Mouse (Mus musculus) stomach, postnatal 0 days (tissue): ENCODE measurements around the gene Kynu. TPM values are rescaled to one million over a fixed set of nuclear protein-coding genes. Genes with fewer than 3 reads are reported as not detected.

Experiments
- ATAC-seq: fragments of 200-750 bp; cut with Nextera tagmentation; 2 replicates; pipeline ENCODE4 v1.8.0; 2017; ENCODE audit not compliant: low FRiP score, low TSS enrichment
- DNase-seq: peaks from one replicate; pipeline ENCODE4 v3.0.0-alpha.2; 2016; ENCODE audit warnings: low spot score
- H3K27ac ChIP-seq: fragments of 300-500 bp; sonication (generic); replicated peaks from 2 replicates; pipeline ENCODE4 v1.5.1; 2014; ENCODE audit warnings: mild to moderate bottlenecking, control low read depth
- H3K27me3 ChIP-seq: fragments of 300-500 bp; sonication (generic); 2 replicates; pipeline ENCODE4 v1.6.1; 2014; ENCODE audit warnings: low read length; ENCODE audit not compliant: control insufficient read depth, insufficient read depth
- H3K36me3 ChIP-seq: fragments of 300-500 bp; sonication (generic); 2 replicates; pipeline ENCODE4 v1.6.1; 2014; ENCODE audit warnings: low read length, mixed read lengths; ENCODE audit not compliant: control insufficient read depth, insufficient read depth
- H3K4me1 ChIP-seq: fragments of 300-500 bp; sonication (generic); replicated peaks from 2 replicates; pipeline ENCODE4 v1.6.1; 2014; ENCODE audit warnings: antibody characterized with exemption; ENCODE audit not compliant: control insufficient read depth, insufficient read depth
- H3K4me2 ChIP-seq: fragments of 300-500 bp; sonication (generic); replicated peaks from 2 replicates; pipeline ENCODE4 v1.6.1; 2014; ENCODE audit warnings: low read depth, mild to moderate bottlenecking, control low read depth, moderate library complexity
- H3K4me3 ChIP-seq: fragments of 300-500 bp; sonication (generic); 2 replicates; pipeline ENCODE4 v1.5.1; 2014; ENCODE audit warnings: low read depth, low read length, control low read depth
- H3K9ac ChIP-seq: fragments of 300-500 bp; sonication (generic); 2 replicates; pipeline ENCODE4 v1.6.1; 2014; ENCODE audit warnings: mild to moderate bottlenecking, low read length, control low read depth, mixed read lengths
- H3K9me3 ChIP-seq: fragments of 300-500 bp; sonication (generic); 2 replicates; pipeline ENCODE4 v1.6.1; 2016; ENCODE audit warnings: low read length; ENCODE audit not compliant: control insufficient read depth
- CTCF ChIP-seq: IDR thresholded peaks from 2 replicates; pipeline ENCODE4 v1.5.1; 2016; ENCODE audit warnings: antibody characterized with exemption, low read depth, mild to moderate bottlenecking, moderate library complexity
- EP300 ChIP-seq: optimal IDR thresholded peaks from 2 replicates; pipeline ENCODE3; 2016; ENCODE audit warnings: antibody characterized with exemption
- WGBS: fragments of 180-500 bp; shearing (Covaris S2); extraction: QIAGEN DNeasy Blood & Tissue Kit; methylation state at CpG from one replicate; pipeline ENCODE4 v1.1.7; 2014; 5-methylcytosine and 5-hydroxymethylcytosine counted together
- polyA plus RNA-seq: library from polyadenylated mRNA; unstranded; fragments of >200 nt; fragmentation: Nextera tagmentation; extraction: Ambion mirVana; gene quantifications from 2 replicates; pipeline ENCODE4 v1.2.1, GENCODE M21; 2015

Kynu gene
- polyA plus RNA-seq, 1 experiment from 2014 or later: 6.2 TPM

GRCm38 (mm10) chr2:43712611-43713138, 157.5 kb downstream of the Kynu start:
- Histone ChIP-seq H3K4me1 (no peaks in the 10 kb centered on the region), H3K4me3 (no peak overlapping the region), H3K4me2 (no peak overlapping the region), H3K9me3 (no peaks in the 10 kb centered on the region), H3K9ac (no peak overlapping the region), H3K36me3 (no peaks in the 10 kb centered on the region), H3K27me3 (no peaks in the 10 kb centered on the region), H3K27ac (no peak overlapping the region)
- ATAC-seq (no peak), DNase-seq (no peak)
- WGBS: 94% methylated on average over 2 of the region's 2 CpGs
- no peak for TF ChIP-seq EP300
- TF ChIP-seq CTCF: no peak

DNA sequence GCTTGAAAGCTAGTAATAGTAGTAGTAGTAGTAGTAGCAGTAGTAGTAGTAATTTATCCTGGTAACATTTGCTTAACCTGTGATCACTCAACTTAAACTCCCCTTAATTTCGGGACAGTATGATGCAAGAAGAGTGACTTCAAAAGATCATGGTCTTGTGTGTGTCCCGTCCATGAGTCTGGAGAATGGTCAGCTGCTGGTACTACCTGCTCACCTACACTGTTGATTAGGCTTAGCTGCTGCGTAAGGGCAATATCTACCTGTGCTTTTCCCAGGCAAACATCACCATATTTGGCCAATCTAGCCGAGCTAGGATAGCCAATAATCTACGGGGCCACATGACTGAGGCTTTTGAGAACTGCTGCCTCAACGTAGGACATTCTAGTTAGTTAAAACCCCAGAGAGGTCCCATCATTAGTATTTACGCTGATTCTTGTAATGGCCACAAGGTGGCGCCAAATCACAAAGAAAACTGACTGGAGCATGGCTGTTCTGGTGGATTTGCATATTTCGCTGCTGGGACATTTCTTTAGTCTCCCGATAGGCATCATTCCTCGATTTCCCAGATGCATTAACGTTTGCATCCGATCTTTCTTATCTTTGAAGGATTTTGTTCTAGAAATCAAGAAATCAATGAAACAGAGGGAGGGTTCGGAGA, 167.4 kb downstream of the Kynu start:
- DNase-seq: peak; percentile 57
- no peaks in the 10 kb centered on the region for H3K36me3 ChIP-seq
- ATAC-seq: peak; percentile 74; the same call in 1 of the 2 replicates
- no peaks in the 10 kb centered on the region for H3K4me1 ChIP-seq
- no peaks in the 10 kb centered on the region for H3K9me3 ChIP-seq
- no peak overlapping the region for H3K4me3 ChIP-seq
- no peak overlapping the region for H3K9ac ChIP-seq
- H3K27me3 ChIP-seq: no peaks in the 10 kb centered on the region
- TF ChIP-seq CTCF: peak; percentile 91
- no peak for TF ChIP-seq EP300
- no peak overlapping the region for H3K27ac ChIP-seq
- H3K4me2 ChIP-seq: peak overlapping the region; percentile 40
- 15% methylated on average over 14 of the region's 14 CpGs for WGBS

GRCm38 (mm10) chr2:43723104-43723541, 168.0 kb downstream of the Kynu start:
- no peaks in the 10 kb centered on the region for H3K4me1 ChIP-seq
- WGBS: 64% methylated on average over 7 of the region's 7 CpGs
- no peak for ATAC-seq

DNA sequence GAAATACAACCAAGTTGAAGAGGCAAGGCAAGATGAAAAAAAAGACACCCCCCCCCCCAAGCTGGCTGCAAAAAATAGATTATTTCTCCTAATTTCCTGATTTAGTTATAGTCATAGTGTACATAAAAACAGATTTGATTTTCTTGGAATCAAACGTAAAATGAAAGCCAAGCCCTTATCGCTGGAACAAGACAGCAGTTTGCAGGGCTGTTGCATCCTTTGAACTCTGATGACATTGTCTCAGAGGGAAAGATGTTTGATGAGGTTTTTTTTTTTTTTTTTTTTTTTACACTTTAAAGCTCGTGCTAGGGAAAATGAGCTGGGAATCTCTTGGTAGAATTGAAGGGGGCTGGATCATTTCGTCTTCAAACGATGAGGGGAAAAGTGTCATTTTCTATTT, 172.1 kb downstream of the Kynu start:
- no peak for ATAC-seq

More at GRCm38 (mm10) chr2:43723104-43723541, 168.0 kb downstream of the Kynu start:
- Histone ChIP-seq H3K27ac (no peak overlapping the region), H3K36me3 (no peaks in the 10 kb centered on the region), H3K4me3 (no peak overlapping the region), H3K9ac (no peak overlapping the region), H3K27me3 (no peaks in the 10 kb centered on the region), H3K4me2 (peak overlapping the region; percentile 40), H3K9me3 (no peaks in the 10 kb centered on the region)
- no peak for DNase-seq
- TF ChIP-seq CTCF (no peak), EP300 (no peak)

DNA sequence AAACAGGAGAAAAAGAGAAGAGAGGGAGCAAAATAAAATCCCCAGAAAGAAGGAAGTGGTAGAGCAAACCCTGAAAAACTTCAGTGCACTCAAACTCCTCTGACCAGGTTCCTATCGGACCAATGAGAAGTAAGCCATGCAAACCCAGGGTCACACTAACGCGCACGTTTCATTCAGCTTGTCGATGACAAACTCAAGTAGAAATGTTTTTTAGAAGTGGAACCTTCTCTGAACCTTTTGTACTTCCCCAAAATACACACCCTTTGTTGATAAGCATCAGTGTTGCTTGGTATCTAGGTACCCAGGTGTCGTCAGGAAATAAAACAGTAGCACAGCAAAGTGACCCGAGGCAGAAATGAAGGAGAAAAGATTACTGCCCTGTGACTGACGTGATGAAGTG, 172.6 kb downstream of the Kynu start:
- no peak for DNase-seq
- H3K9me3 ChIP-seq: no peaks in the 10 kb centered on the region
- no peak for TF ChIP-seq CTCF
- no peak for TF ChIP-seq EP300
- H3K9ac ChIP-seq: no peak overlapping the region
- no peaks in the 10 kb centered on the region for H3K27me3 ChIP-seq
- H3K4me2 ChIP-seq: no peak overlapping the region
- H3K4me3 ChIP-seq: no peak overlapping the region
- ATAC-seq: no peak
- H3K4me1 ChIP-seq: no peaks in the 10 kb centered on the region
- no peaks in the 10 kb centered on the region for H3K36me3 ChIP-seq
- H3K27ac ChIP-seq: no peak overlapping the region
- WGBS: 60% methylated on average over 8 of the region's 8 CpGs

More for the DNA sequence above, 172.1 kb downstream of the Kynu start:
- no peak overlapping the region for H3K4me2 ChIP-seq
- no peak for DNase-seq
- 56% methylated on average over 5 of the region's 5 CpGs for WGBS
- H3K4me3 ChIP-seq: no peak overlapping the region
- H3K36me3 ChIP-seq: no peaks in the 10 kb centered on the region
- H3K27me3 ChIP-seq: no peaks in the 10 kb centered on the region
- no peak overlapping the region for H3K9ac ChIP-seq
- TF ChIP-seq EP300 (no peak), CTCF (no peak)
- no peaks in the 10 kb centered on the region for H3K9me3 ChIP-seq
- no peaks in the 10 kb centered on the region for H3K4me1 ChIP-seq
- H3K27ac ChIP-seq: no peak overlapping the region

DNA sequence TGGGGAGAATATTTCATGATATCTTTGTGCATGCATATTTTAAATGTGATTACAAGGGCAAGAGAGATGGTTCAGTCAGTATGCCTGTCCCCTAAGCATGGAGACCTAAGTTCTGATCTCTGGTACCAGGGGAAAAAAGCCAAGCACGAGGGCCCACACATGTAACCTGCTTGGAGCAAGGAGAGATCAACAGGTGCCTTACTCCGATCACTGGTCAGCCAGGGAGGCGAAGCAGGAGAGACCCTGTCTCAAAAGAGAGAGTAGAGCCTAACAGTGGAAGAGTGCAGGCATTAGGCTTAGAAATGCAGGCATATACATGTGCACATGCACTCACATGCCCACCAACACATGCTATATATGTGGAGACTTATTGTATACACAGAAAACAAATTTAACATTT, 173.7 kb downstream of the Kynu start:
- Histone ChIP-seq H3K4me2 (no peak overlapping the region), H3K9ac (no peak overlapping the region), H3K4me3 (no peak overlapping the region), H3K36me3 (no peaks in the 10 kb centered on the region), H3K27ac (no peak overlapping the region), H3K9me3 (no peaks in the 10 kb centered on the region), H3K27me3 (no peaks in the 10 kb centered on the region), H3K4me1 (no peaks in the 10 kb centered on the region)
- WGBS: 94% methylated on average over 3 of the region's 3 CpGs
- ATAC-seq (no peak), DNase-seq (no peak)
- no peak for TF ChIP-seq CTCF
- no peak for TF ChIP-seq EP300

Other genes starting within 250 kb of the Kynu start
- 0.93 and 0.98 TPM in 2 replicates for gene Arhgap15, start 193.5 kb downstream of the Kynu start, polyA plus RNA-seq